Mouse (Mus musculus): ENCODE data around the gene Fam221a. TPM values are rescaled to one million over a fixed set of nuclear protein-coding genes. Genes with fewer than 3 reads are reported as not detected.

The Fam221a gene
- polyA plus RNA-seq, 1 experiment from 2014 or later = 5.1 TPM

- DNase-seq (ENCODE audit: low spot score) (no peak), ATAC-seq (replicated peaks; ENCODE audit: low FRiP score, low read depth) (no peak)
- Histone ChIP-seq H3K27ac (no peak overlapping the region), H3K9me3 (replicated peaks; ENCODE audit: low read length) (no peaks in the 10 kb centered on the region), H3K9ac (ENCODE audit: low read depth, low read length) (no peak overlapping the region), H3K4me2 (ENCODE audit: low read length) (no peak overlapping the region), H3K4me3 (replicated peaks; ENCODE audit: low read depth, low read length) (no peak overlapping the region), H3K4me1 (replicated peaks; ENCODE audit: insufficient read depth, low read length) (0 out of 2 replicates have a peak, but pooled peaks cover 3% of the 10 kb centered on the region), H3K36me3 (ENCODE audit: insufficient read depth, low read length) (no peaks in the 10 kb centered on the region), H3K27me3 (ENCODE audit: insufficient read depth, low read length) (no peaks in the 10 kb centered on the region)
- no peak for TF ChIP-seq CTCF (IDR thresholded peaks at IDR 0.05; ENCODE audit: low read depth)
- 75% methylated on average over 14 of the region's 14 CpGs for WGBS
These were observed 23.6 kb upstream of the Fam221a start for GRCm38 (mm10) chr6:49343737-49344469.

DNA sequence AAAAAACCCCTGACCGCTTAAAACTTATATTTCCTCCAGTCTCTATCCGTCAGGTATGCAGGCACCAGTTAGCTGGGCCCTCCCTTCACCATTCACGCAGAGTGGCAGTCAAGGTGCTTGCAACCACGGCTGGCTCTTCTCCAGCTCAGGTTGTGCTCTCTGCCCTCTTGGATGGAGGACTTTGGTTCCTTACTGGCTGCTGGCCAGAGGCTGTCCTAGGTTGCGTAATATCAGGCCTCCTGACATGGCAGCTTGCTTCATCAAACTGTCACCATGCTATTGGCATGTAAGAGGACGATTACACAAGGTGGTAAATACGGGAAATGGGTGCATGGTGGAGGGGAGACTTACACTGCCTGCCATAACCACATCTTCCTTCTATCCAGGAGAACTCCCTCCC lies 17.7 kb upstream of the Fam221a start:
- H3K36me3 ChIP-seq (ENCODE audit: insufficient read depth, low read length) = no peaks in the 10 kb centered on the region
- H3K4me2 ChIP-seq (ENCODE audit: low read length) = no peak overlapping the region
- DNase-seq (ENCODE audit: low spot score) = no peak
- H3K9ac ChIP-seq (ENCODE audit: low read depth, low read length) = no peak overlapping the region
- ATAC-seq (replicated peaks; ENCODE audit: low FRiP score, low read depth) = no peak
- no peak overlapping the region for H3K27ac ChIP-seq
- TF ChIP-seq CTCF (IDR thresholded peaks at IDR 0.05; ENCODE audit: low read depth) = no peak
- H3K27me3 ChIP-seq (ENCODE audit: insufficient read depth, low read length) = no peaks in the 10 kb centered on the region
- H3K9me3 ChIP-seq (replicated peaks; ENCODE audit: low read length) = no peaks in the 10 kb centered on the region
- no peaks in the 10 kb centered on the region for H3K4me1 ChIP-seq (replicated peaks; ENCODE audit: insufficient read depth, low read length)
- 85% methylated on average over 7 of the region's 7 CpGs for WGBS
- H3K4me3 ChIP-seq (replicated peaks; ENCODE audit: low read depth, low read length) = no peak overlapping the region

DNA sequence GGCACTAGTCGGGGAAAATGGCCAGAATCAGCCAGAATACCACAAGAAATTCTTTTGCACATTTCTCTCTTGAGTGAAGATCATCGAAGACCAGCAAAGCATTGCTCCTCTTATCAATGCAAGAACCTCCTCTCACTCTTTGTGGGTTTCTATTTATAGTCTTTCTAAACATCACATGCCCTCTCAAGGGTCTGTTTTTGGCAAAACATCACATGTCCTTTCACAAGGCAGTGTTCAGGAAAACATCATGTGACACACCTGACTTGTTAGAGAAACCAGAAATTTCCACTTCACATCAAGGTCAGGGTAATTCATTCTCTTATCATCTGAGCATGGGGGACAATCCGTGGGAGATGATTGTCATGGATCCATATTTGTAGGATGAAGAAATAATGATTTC lies 12.9 kb upstream of the Fam221a start:
- Histone ChIP-seq H3K27ac (no peak overlapping the region), H3K9ac (ENCODE audit: low read depth, low read length) (no peak overlapping the region), H3K4me1 (replicated peaks; ENCODE audit: insufficient read depth, low read length) (no peaks in the 10 kb centered on the region), H3K4me3 (replicated peaks; ENCODE audit: low read depth, low read length) (no peak overlapping the region), H3K9me3 (replicated peaks; ENCODE audit: low read length) (no peaks in the 10 kb centered on the region), H3K27me3 (ENCODE audit: insufficient read depth, low read length) (no peaks in the 10 kb centered on the region), H3K4me2 (ENCODE audit: low read length) (no peak overlapping the region), H3K36me3 (ENCODE audit: insufficient read depth, low read length) (no peaks in the 10 kb centered on the region)
- TF ChIP-seq CTCF (IDR thresholded peaks at IDR 0.05; ENCODE audit: low read depth) = no peak
- no peak for ATAC-seq (replicated peaks; ENCODE audit: low FRiP score, low read depth)
- 90% methylated on average over 3 of the region's 3 CpGs for WGBS
- DNase-seq (ENCODE audit: low spot score) = no peak

- TF ChIP-seq CTCF (IDR thresholded peaks at IDR 0.05; ENCODE audit: low read depth) = no peak
These were observed 12.4 kb upstream of the Fam221a start for GRCm38 (mm10) chr6:49355171-49355570.

GRCm38 (mm10) chr6:49360420-49360819 lies 7.1 kb upstream of the Fam221a start:
- Histone ChIP-seq H3K4me3 (replicated peaks; ENCODE audit: low read depth, low read length) (no peak overlapping the region), H3K36me3 (ENCODE audit: insufficient read depth, low read length) (no peaks in the 10 kb centered on the region), H3K27me3 (ENCODE audit: insufficient read depth, low read length) (no peaks in the 10 kb centered on the region), H3K9me3 (replicated peaks; ENCODE audit: low read length) (no peaks in the 10 kb centered on the region), H3K4me1 (replicated peaks; ENCODE audit: insufficient read depth, low read length) (no peaks in the 10 kb centered on the region), H3K9ac (ENCODE audit: low read depth, low read length) (no peak overlapping the region), H3K4me2 (ENCODE audit: low read length) (no peak overlapping the region), H3K27ac (no peak overlapping the region)
- peak; percentile 54 for TF ChIP-seq CTCF (IDR thresholded peaks at IDR 0.05; ENCODE audit: low read depth)
- ATAC-seq (replicated peaks; ENCODE audit: low FRiP score, low read depth) (no peak), DNase-seq (ENCODE audit: low spot score) (peak; percentile 54)

More at GRCm38 (mm10) chr6:49355171-49355570, 12.4 kb upstream of the Fam221a start:
- no peak overlapping the region for H3K4me2 ChIP-seq (ENCODE audit: low read length)
- DNase-seq (ENCODE audit: low spot score) (no peak), ATAC-seq (replicated peaks; ENCODE audit: low FRiP score, low read depth) (no peak)
- no peak overlapping the region for H3K4me3 ChIP-seq (replicated peaks; ENCODE audit: low read depth, low read length)
- H3K9ac ChIP-seq (ENCODE audit: low read depth, low read length) = no peak overlapping the region
- H3K36me3 ChIP-seq (ENCODE audit: insufficient read depth, low read length) = no peaks in the 10 kb centered on the region
- no peaks in the 10 kb centered on the region for H3K4me1 ChIP-seq (replicated peaks; ENCODE audit: insufficient read depth, low read length)
- H3K27ac ChIP-seq = no peak overlapping the region
- H3K27me3 ChIP-seq (ENCODE audit: insufficient read depth, low read length) = no peaks in the 10 kb centered on the region
- WGBS = 75% methylated on average over 4 of the region's 4 CpGs
- H3K9me3 ChIP-seq (replicated peaks; ENCODE audit: low read length) = no peaks in the 10 kb centered on the region

GRCm38 (mm10) chr6:49368212-49368611 lies 673 bp downstream of the Fam221a start:
- H3K4me1 ChIP-seq (replicated peaks; ENCODE audit: insufficient read depth, low read length) = peaks cover 6% of the 10 kb centered on the region
- ATAC-seq (replicated peaks; ENCODE audit: low FRiP score, low read depth) = no peak
- 29% methylated on average over 3 of the region's 3 CpGs for WGBS
- H3K4me3 ChIP-seq (replicated peaks; ENCODE audit: low read depth, low read length) = peak overlapping the region; percentile 56
- H3K9ac ChIP-seq (ENCODE audit: low read depth, low read length) = peak overlapping the region; percentile 63; the same call in 1 of the 2 replicates
- DNase-seq (ENCODE audit: low spot score) = peak; percentile 17
- no peak for TF ChIP-seq CTCF (IDR thresholded peaks at IDR 0.05; ENCODE audit: low read depth)
- no peaks in the 10 kb centered on the region for H3K9me3 ChIP-seq (replicated peaks; ENCODE audit: low read length)
- peak overlapping the region; percentile 63 for H3K4me2 ChIP-seq (ENCODE audit: low read length)
- H3K27ac ChIP-seq = no peak overlapping the region
- no peaks in the 10 kb centered on the region for H3K36me3 ChIP-seq (ENCODE audit: insufficient read depth, low read length)
- no peaks in the 10 kb centered on the region for H3K27me3 ChIP-seq (ENCODE audit: insufficient read depth, low read length)
